Mouse (Mus musculus) myocyte (in vitro differentiated cells): ENCODE data around the gene Sec61b.

ENCODE experiments used
- REST ChIP-seq: IDR thresholded peaks from one replicate; pipeline ENCODE4 v1.6.1; 2011; ENCODE audit warnings: mild to moderate bottlenecking, control low read depth, moderate library complexity; ENCODE audit not compliant: insufficient read depth, insufficient read length
- TCF12 ChIP-seq: IDR thresholded peaks from one replicate; pipeline ENCODE4 v1.6.1; 2011; ENCODE audit warnings: mild to moderate bottlenecking, control low read depth; ENCODE audit not compliant: poor library complexity, insufficient read depth, severe bottlenecking

- TF ChIP-seq REST (no peak), TCF12 (no peak)
Observed at GRCm38 (mm10) chr4:47504841-47505517, 30.5 kb downstream of the Sec61b start.
